Mouse (Mus musculus): ENCODE measurements at regions not wholly inside any gene's neighbourhood (a gene's known extent, or its start where the extent isn't known, plus 50 kb on each side); places are given as distances from the start of the nearest gene placed in this dataset.

- DNase-seq (ENCODE audit: extremely low read depth, low read depth, low spot score) = no peak
Measured at GRCm38 (mm10) chr3:19385675-19386074, 242.8 kb downstream of the 1700064H15Rik start.

- DNase-seq (ENCODE audit: extremely low read depth, low read depth, low spot score) = no peak
Measured at GRCm38 (mm10) chr3:19368998-19369397, 259.5 kb downstream of the 1700064H15Rik start.

GRCm38 (mm10) chr3:19367761-19368160 is 260.7 kb downstream of the 1700064H15Rik start:
- DNase-seq (ENCODE audit: extremely low read depth, low read depth, low spot score) = no peak
